Mouse (Mus musculus) megakaryocyte progenitor cell, adult 5-6 weeks (primary cell): Measurements from ENCODE around the gene Dner. TPM values are rescaled to one million over a fixed set of nuclear protein-coding genes. Genes with fewer than 3 reads are reported as not detected.

Experiments
- ATAC-seq: replicated peaks from 2 replicates; pipeline ENCODE4 v1.8.0; 2016; ENCODE audit warnings: mild to moderate bottlenecking, moderate TSS enrichment, inconsistent platforms; ENCODE audit not compliant: poor library complexity
- total RNA-seq, 2 experiments: library from RNA; stranded (forward) in 1 of 2; stranded (reverse) in 1 of 2; fragments of 157-497, 149-512 nt in 1 of 2; fragments of 200-1000 nt in 1 of 2; gene quantifications; 2 replicates each; pipeline versions ENCODE4 v1.2.3 to v1.2.4; 2015 to 2017

The Dner gene
- total RNA-seq (2015) (0.12 TPM in 1 of 2 replicates, not detected in the other), total RNA-seq (2017) (not detected in 2 replicates)

GRCm38 (mm10) chr1:84695517-84696411 lies at the start of gene Dner:
TSS of gene Dner (minus strand) at chr1:84696221.
- ATAC-seq, result peak; percentile 94

GRCm38 (mm10) chr1:84742156-84742555 lies 46.1 kb upstream of the Dner start:
- ATAC-seq, result no peak

- no peak for ATAC-seq
Observed at GRCm38 (mm10) chr1:84740080-84740479, 44.1 kb upstream of the Dner start.

GRCm38 (mm10) chr1:84737097-84737496 lies 41.1 kb upstream of the Dner start:
- ATAC-seq, result no peak

GRCm38 (mm10) chr1:84733799-84734198 lies 37.8 kb upstream of the Dner start:
- peak; percentile 88 for ATAC-seq

- no peak for ATAC-seq
Observed at GRCm38 (mm10) chr1:84731763-84732162, 35.7 kb upstream of the Dner start.

- peak; percentile 80 for ATAC-seq
Observed at GRCm38 (mm10) chr1:84722841-84723240, 26.8 kb upstream of the Dner start.

GRCm38 (mm10) chr1:84722371-84722770 lies 26.4 kb upstream of the Dner start:
- peak; percentile 76 for ATAC-seq

GRCm38 (mm10) chr1:84721942-84722341 lies 25.9 kb upstream of the Dner start:
- peak; percentile 58 for ATAC-seq

GRCm38 (mm10) chr1:84709810-84710785 lies 14.1 kb upstream of the Dner start:
- no peak; the same call in 1 of the 2 replicates for ATAC-seq

- no peak for ATAC-seq
Observed at GRCm38 (mm10) chr1:84709406-84709805, 13.4 kb upstream of the Dner start.

GRCm38 (mm10) chr1:84700254-84700653 lies 4.2 kb upstream of the Dner start:
- ATAC-seq, result no peak

GRCm38 (mm10) chr1:84697136-84697535 lies 1.1 kb upstream of the Dner start:
- ATAC-seq, result peak; percentile 61; the same call in 1 of the 2 replicates

- no peak for ATAC-seq
Observed at GRCm38 (mm10) chr1:84694688-84695474, 1.1 kb downstream of the Dner start.

- no peak for ATAC-seq
Observed at GRCm38 (mm10) chr1:84677910-84678309, 18.1 kb downstream of the Dner start.

GRCm38 (mm10) chr1:84668100-84668846 lies 27.7 kb downstream of the Dner start:
- ATAC-seq, result no peak

GRCm38 (mm10) chr1:84667660-84668059 lies 28.4 kb downstream of the Dner start:
- ATAC-seq, result no peak

- no peak for ATAC-seq
Observed at GRCm38 (mm10) chr1:84664377-84665118, 31.5 kb downstream of the Dner start.

- no peak for ATAC-seq
Observed at GRCm38 (mm10) chr1:84646781-84647180, 49.2 kb downstream of the Dner start.
